Mouse (Mus musculus) E14TG2a.4 (cell line): ENCODE data around the gene Flrt1.

Experiments used
- CTCF ChIP-seq: conservative IDR thresholded peaks from 2 replicates; pipeline ENCODE4 v1.5.1; 2014; ENCODE audit warnings: low read length
- NANOG ChIP-seq: IDR thresholded peaks from 2 replicates; pipeline ENCODE4 v1.6.1; 2014; ENCODE audit warnings: borderline replicate concordance, low read length, mixed read lengths

DNA sequence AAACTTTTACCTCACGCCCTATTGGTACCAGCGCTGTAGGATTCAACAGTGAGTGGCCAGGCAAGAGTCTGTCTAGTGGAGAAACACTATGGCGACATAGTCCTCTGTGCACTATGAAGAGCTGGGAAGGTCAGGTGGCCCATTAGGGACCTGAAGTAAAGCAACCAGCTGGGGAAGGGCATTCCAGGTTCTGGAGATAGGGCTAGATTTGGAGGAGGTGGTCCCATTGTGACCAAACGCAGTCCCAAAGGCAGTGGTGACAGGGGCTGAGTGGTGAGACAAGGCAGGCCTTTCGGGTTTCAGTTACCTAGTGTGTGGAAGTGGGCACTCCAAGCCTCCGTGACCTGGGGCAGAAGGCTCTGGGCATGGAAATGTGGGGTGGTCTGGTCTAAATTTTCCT lies 47.0 kb downstream of the Flrt1 start:
- TF ChIP-seq CTCF (no peak), NANOG (no peak)
